Mouse (Mus musculus) CH12.LX (cell line): ENCODE measurements at regions not wholly inside any gene's neighbourhood (a gene's known extent, or its start where the extent isn't known, plus 50 kb on each side); places are given as distances from the start of the nearest gene placed in this dataset.

Source experiments
- DNase-seq: peaks from one replicate; pipeline ENCODE4 v3.0.0-alpha.2; 2013; ENCODE audit errors: extremely low read depth
- H3K27ac ChIP-seq: 2 replicates; pipeline ENCODE4 v1.5.1; 2012; ENCODE audit warnings: low read depth, mild to moderate bottlenecking, control low read depth, moderate library complexity; ENCODE audit not compliant: insufficient read depth
- H3K27me3 ChIP-seq: replicated peaks from 2 replicates; pipeline ENCODE3; 2012; ENCODE audit warnings: inconsistent platforms
- H3K36me3 ChIP-seq, 2 experiments: replicated peaks in 1 of 2; 2 replicates each; pipeline versions ENCODE3 to v1.6.1; 2012; ENCODE audit warnings: inconsistent platforms in 1 of 2, low read length in 1 of 2, mild to moderate bottlenecking in 1 of 2, mixed read lengths in 1 of 2, moderate library complexity in 1 of 2; ENCODE audit not compliant: control insufficient read depth in 1 of 2, insufficient read depth in 1 of 2
- H3K4me1 ChIP-seq, 2 experiments: 2 replicates each; pipeline ENCODE4 v1.6.1; 2012; ENCODE audit warnings: inconsistent platforms in 1 of 2, moderate library complexity in 1 of 2; ENCODE audit not compliant: insufficient read depth in 2 of 2, control insufficient read depth in 1 of 2
- H3K4me2 ChIP-seq: 2 replicates; pipeline ENCODE4 v1.6.1; 2012; ENCODE audit warnings: low read depth, mild to moderate bottlenecking, control low read depth; ENCODE audit not compliant: poor library complexity, insufficient read depth, severe bottlenecking
- H3K4me3 ChIP-seq, 3 experiments: fragments of 150-350 bp in 1 of 3; sonication (generic) in 1 of 3; replicated peaks in 1 of 3; 2 replicates each; pipeline versions ENCODE3 to v1.5.1; 2011 to 2012; ENCODE audit warnings: low read depth in 2 of 3, low read length in 2 of 3, mild to moderate bottlenecking in 2 of 3, moderate library complexity in 2 of 3, control low read depth in 1 of 3, improper control_type of control experiment in 1 of 3, inconsistent platforms in 1 of 3, mixed read lengths in 1 of 3; ENCODE audit not compliant: poor library complexity in 1 of 3
- H3K79me2 ChIP-seq: replicated peaks from 2 replicates; pipeline ENCODE4 v1.6.1; 2012; ENCODE audit warnings: mild to moderate bottlenecking, moderate library complexity; ENCODE audit not compliant: control insufficient read depth, poor library complexity, insufficient read depth, severe bottlenecking; ENCODE audit errors: extremely low read depth
- H3K9ac ChIP-seq: 2 replicates; pipeline ENCODE4 v1.6.1; 2012; ENCODE audit warnings: low read depth, mild to moderate bottlenecking, control low read depth, moderate library complexity; ENCODE audit not compliant: insufficient read depth
- H3K9me3 ChIP-seq: replicated peaks from 2 replicates; pipeline ENCODE3; 2012; ENCODE audit warnings: low read length, inconsistent platforms, mixed read lengths
- BHLHE40 ChIP-seq: IDR thresholded peaks from 2 replicates; pipeline ENCODE4 v1.6.1; 2011; ENCODE audit warnings: mild to moderate bottlenecking, low read depth, low read length, improper control_type of control experiment
- CHD2 ChIP-seq: IDR thresholded peaks from 2 replicates; pipeline ENCODE4 v1.6.1; 2011; ENCODE audit warnings: low read length, improper control_type of control experiment
- E2F4 ChIP-seq: IDR thresholded peaks from 2 replicates; pipeline ENCODE4 v1.6.1; 2011; ENCODE audit warnings: low read depth, low read length, improper control_type of control experiment; ENCODE audit not compliant: insufficient replicate concordance
- ELF1 ChIP-seq: IDR thresholded peaks from 2 replicates; pipeline ENCODE4 v1.6.1; 2014; ENCODE audit warnings: low read depth, mild to moderate bottlenecking, inconsistent platforms, low read length, improper control_type of control experiment
- EP300 ChIP-seq: IDR thresholded peaks from 2 replicates; pipeline ENCODE4 v1.6.1; 2011; ENCODE audit warnings: low read length, improper control_type of control experiment
- MAX ChIP-seq: IDR thresholded peaks from 2 replicates; pipeline ENCODE4 v1.6.1; 2011; ENCODE audit warnings: low read length, improper control_type of control experiment
- MAZ ChIP-seq: IDR thresholded peaks from 2 replicates; pipeline ENCODE4 v1.6.1; 2012; ENCODE audit warnings: low read depth, mild to moderate bottlenecking, inconsistent platforms, low read length, improper control_type of control experiment, moderate library complexity
- NRF1 ChIP-seq: IDR thresholded peaks from 2 replicates; pipeline ENCODE4 v1.6.1; 2014; ENCODE audit warnings: low read depth, mild to moderate bottlenecking, inconsistent platforms, low read length, improper control_type of control experiment, moderate library complexity
- PAX5 ChIP-seq: IDR thresholded peaks from 2 replicates; pipeline ENCODE4 v1.6.1; 2012; ENCODE audit warnings: low read length, inconsistent platforms, mixed read lengths
- POLR2A ChIP-seq: IDR thresholded peaks from 2 replicates; pipeline ENCODE4 v1.6.1; 2011; ENCODE audit warnings: low read depth, mild to moderate bottlenecking, improper control_type of control experiment, low read length
- POLR2AphosphoS2 ChIP-seq: IDR thresholded peaks from 2 replicates; pipeline ENCODE4 v1.6.1; 2011; ENCODE audit warnings: low read depth, low read length, improper control_type of control experiment
- RCOR1 ChIP-seq: conservative IDR thresholded peaks from 2 replicates; pipeline ENCODE4 v1.6.1; 2012; ENCODE audit warnings: low read depth, mild to moderate bottlenecking, inconsistent platforms, low read length, improper control_type of control experiment
- TBP ChIP-seq: conservative IDR thresholded peaks from 2 replicates; pipeline ENCODE4 v1.6.1; 2011; ENCODE audit warnings: low read depth, low read length, improper control_type of control experiment
- ZKSCAN1 ChIP-seq: IDR thresholded peaks from 2 replicates; pipeline ENCODE4 v1.6.1; 2012; ENCODE audit warnings: low read depth, inconsistent platforms, low read length, improper control_type of control experiment, borderline replicate concordance
- ZMIZ1 ChIP-seq: IDR thresholded peaks from 2 replicates; pipeline ENCODE4 v1.6.1; 2012; ENCODE audit warnings: low read depth, mild to moderate bottlenecking, inconsistent platforms, low read length, improper control_type of control experiment
- dilution Hi-C: fragments of 300-500 bp; cut with MboI; formaldehyde crosslinking; loops from 2 replicates; pipeline ENCODE4 v1.14.3; 2020; ENCODE audit warnings: low sequenced_read_pairs; ENCODE audit not compliant: extremely low pct_unique_long_range_greater_than_20kb, extremely low pct_ligation_motif_present
- in situ Hi-C: fragments of 300-500 bp; cut with MboI; formaldehyde crosslinking; loops from 3 replicates; pipeline ENCODE4 v1.14.3; 2019; ENCODE audit warnings: low sequenced_read_pairs, low pct_ligation_motif_present, low pct_unique_long_range_greater_than_20kb, mixed read lengths

- DNase-seq, result peak; percentile 20
- in situ Hi-C loops, result no loop called here
- no peaks in the 10 kb centered on the region for H3K79me2 ChIP-seq
- TF ChIP-seq MAZ (0 out of 2 replicates have a peak, but pooled peaks have one; percentile 16), EP300 (peak; percentile 41; the same call in 1 of the 2 replicates), E2F4 (no peak)
- H3K4me3 ChIP-seq, result no peak overlapping the region
- no peak overlapping the region for H3K9ac ChIP-seq
- no peaks in the 10 kb centered on the region for H3K27me3 ChIP-seq
- H3K4me2 ChIP-seq, result peak overlapping the region; percentile 53
- no peak overlapping the region for H3K27ac ChIP-seq
- no peaks in the 10 kb centered on the region for H3K36me3 ChIP-seq
- no peaks in the 10 kb centered on the region for H3K9me3 ChIP-seq
- dilution Hi-C loops, result no loop called here
- H3K4me1 ChIP-seq, result peaks cover 10 to 32% of the 10 kb centered on the region in 2 experiments
These were observed 162.5 kb upstream of the 4931429L15Rik start for GRCm38 (mm10) chr9:46482034-46482858.

- in situ Hi-C loops (no loop called here), dilution Hi-C loops (no loop called here)
- no peak overlapping the region for H3K4me2 ChIP-seq
- peak; percentile 23 for DNase-seq
- H3K79me2 ChIP-seq, result no peaks in the 10 kb centered on the region
- H3K4me1 ChIP-seq, result peaks cover 10 to 34% of the 10 kb centered on the region in 2 experiments
- H3K27me3 ChIP-seq, result no peaks in the 10 kb centered on the region
- TF ChIP-seq MAX (no peak), ZMIZ1 (no peak), ELF1 (no peak), BHLHE40 (no peak), TBP (no peak), CHD2 (no peak), POLR2A (no peak)
- no peak overlapping the region for H3K4me3 ChIP-seq
- H3K27ac ChIP-seq, result no peak overlapping the region
- no peaks in the 10 kb centered on the region for H3K36me3 ChIP-seq
- no peaks in the 10 kb centered on the region for H3K9me3 ChIP-seq
- no peak overlapping the region for H3K9ac ChIP-seq
These were observed 161.7 kb upstream of the 4931429L15Rik start for GRCm38 (mm10) chr9:46481491-46481890.

- Histone ChIP-seq H3K79me2 (no peaks in the 10 kb centered on the region), H3K4me1 (peaks cover 10 to 34% of the 10 kb centered on the region in 2 experiments), H3K4me3 (no peak overlapping the region), H3K27me3 (no peaks in the 10 kb centered on the region), H3K9me3 (no peaks in the 10 kb centered on the region), H3K4me2 (no peak overlapping the region), H3K36me3 (no peaks in the 10 kb centered on the region), H3K27ac (no peak overlapping the region), H3K9ac (no peak overlapping the region)
- TF ChIP-seq ZKSCAN1 (no peak), NRF1 (no peak), RCOR1 (no peak), POLR2AphosphoS2 (no peak), PAX5 (no peak)
- in situ Hi-C loops, result no loop called here
- dilution Hi-C loops, result no loop called here
- DNase-seq, result no peak
These were observed 160.4 kb upstream of the 4931429L15Rik start for GRCm38 (mm10) chr9:46480080-46480690.
